Mouse (Mus musculus) CH12.LX (cell line): ENCODE measurements around the gene Cebpa.

Experiments used
- CHD1 ChIP-seq: IDR thresholded peaks from 2 replicates; pipeline ENCODE4 v1.6.1; 2012; ENCODE audit warnings: low read depth, low read length, improper control_type of control experiment, inconsistent platforms
- CTCF ChIP-seq, 2 experiments: IDR thresholded peaks in 1 of 2; conservative IDR thresholded peaks in 1 of 2; 2 replicates each; pipeline ENCODE4 v1.5.1; 2011 to 2012; ENCODE audit warnings: low read depth in 2 of 2, low read length in 2 of 2, improper control_type of control experiment in 1 of 2, inconsistent platforms in 1 of 2, mild to moderate bottlenecking in 1 of 2, moderate library complexity in 1 of 2
- EP300 ChIP-seq: IDR thresholded peaks from 2 replicates; pipeline ENCODE4 v1.6.1; 2011; ENCODE audit warnings: low read length, improper control_type of control experiment
- ETS1 ChIP-seq: conservative IDR thresholded peaks from 2 replicates; pipeline ENCODE4 v1.6.1; 2012; ENCODE audit warnings: low read depth, mild to moderate bottlenecking, inconsistent platforms, low read length, improper control_type of control experiment, moderate library complexity
- GABPA ChIP-seq: IDR thresholded peaks from 2 replicates; pipeline ENCODE4 v1.6.1; 2012; ENCODE audit warnings: low read depth, low read length, improper control_type of control experiment, inconsistent platforms; ENCODE audit not compliant: insufficient replicate concordance
- IRF4 ChIP-seq: IDR thresholded peaks from 2 replicates; pipeline ENCODE4 v1.6.1; 2014; ENCODE audit warnings: low read depth, mild to moderate bottlenecking, inconsistent platforms, low read length, improper control_type of control experiment
- MAFK ChIP-seq: IDR thresholded peaks from 2 replicates; pipeline ENCODE4 v1.6.1; 2011; ENCODE audit warnings: low read length, improper control_type of control experiment; ENCODE audit not compliant: insufficient replicate concordance
- MAX ChIP-seq: IDR thresholded peaks from 2 replicates; pipeline ENCODE4 v1.6.1; 2011; ENCODE audit warnings: low read length, improper control_type of control experiment
- NELFE ChIP-seq: IDR thresholded peaks from 2 replicates; pipeline ENCODE4 v1.6.1; 2011; ENCODE audit warnings: low read depth, low read length, improper control_type of control experiment
- POLR2A ChIP-seq: IDR thresholded peaks from 2 replicates; pipeline ENCODE4 v1.6.1; 2011; ENCODE audit warnings: low read depth, mild to moderate bottlenecking, improper control_type of control experiment, low read length
- USF1 ChIP-seq: IDR thresholded peaks from 2 replicates; pipeline ENCODE4 v1.6.1; 2014; ENCODE audit warnings: low read depth, mild to moderate bottlenecking, inconsistent platforms, low read length, improper control_type of control experiment

- TF ChIP-seq CTCF (conservative IDR thresholded peaks at IDR 0.05 in 1 of 2, IDR thresholded peaks at IDR 0.05 in 1 of 2; ENCODE audit: low read depth in 2 of 2, low read length in 2 of 2): no peak
- no peak for TF ChIP-seq POLR2A
- no peak for TF ChIP-seq USF1
- no peak for TF ChIP-seq ETS1
- no peak for TF ChIP-seq GABPA
- no peak for TF ChIP-seq EP300
- no peak for TF ChIP-seq NELFE
- no peak for TF ChIP-seq CHD1
- no peak for TF ChIP-seq MAX
- no peak for TF ChIP-seq IRF4
- no peak for TF ChIP-seq MAFK
These were observed 31.8 kb downstream of the Cebpa start for GRCm38 (mm10) chr7:35150860-35151259.
